Mouse (Mus musculus) midbrain, embryonic 16.5 days (tissue): ENCODE results near the gene Tcte2. TPM values are rescaled to one million over a fixed set of nuclear protein-coding genes. Genes with fewer than 3 reads are reported as not detected.
"Not testable (repeated sequence)": the region's sequence is repeated elsewhere in the genome, so short reads cannot be mapped to it uniquely, and the experiment has no call there.

ENCODE experiments used
- ATAC-seq: fragments of 200-750 bp; cut with Nextera tagmentation; 2 replicates; pipeline ENCODE4 v1.8.0; 2017; ENCODE audit warnings: moderate TSS enrichment
- H3K27ac ChIP-seq: fragments of 300-500 bp; sonication (generic); 2 replicates; pipeline ENCODE4 v1.5.1; 2014; ENCODE audit warnings: mild to moderate bottlenecking, low read length, mixed read lengths
- H3K27me3 ChIP-seq: fragments of 300-500 bp; sonication (generic); 2 replicates; pipeline ENCODE4 v1.6.1; 2014; ENCODE audit warnings: low read depth, low read length, mixed read lengths; ENCODE audit not compliant: control insufficient read depth, insufficient read depth
- H3K36me3 ChIP-seq: fragments of 300-500 bp; sonication (generic); 2 replicates; pipeline ENCODE4 v1.6.1; 2014; ENCODE audit warnings: mild to moderate bottlenecking, low read length, moderate library complexity, mixed read lengths; ENCODE audit not compliant: control insufficient read depth, insufficient read depth
- H3K4me1 ChIP-seq: fragments of 300-500 bp; sonication (generic); 2 replicates; pipeline ENCODE4 v1.6.1; 2014; ENCODE audit warnings: mild to moderate bottlenecking, low read length, mixed read lengths; ENCODE audit not compliant: control insufficient read depth, insufficient read depth
- H3K4me2 ChIP-seq: fragments of 300-500 bp; sonication (generic); 2 replicates; pipeline ENCODE4 v1.6.1; 2014; ENCODE audit warnings: mild to moderate bottlenecking, low read length, mixed read lengths
- H3K4me3 ChIP-seq: fragments of 300-500 bp; sonication (generic); 2 replicates; pipeline ENCODE4 v1.5.1; 2014; ENCODE audit warnings: low read depth, mild to moderate bottlenecking, low read length, moderate library complexity, mixed read lengths
- H3K9ac ChIP-seq: fragments of 300-500 bp; sonication (generic); 2 replicates; pipeline ENCODE4 v1.6.1; 2014; ENCODE audit warnings: low read depth, low read length, mixed read lengths
- H3K9me3 ChIP-seq: fragments of 300-500 bp; sonication (generic); replicated peaks from 2 replicates; pipeline ENCODE4 v1.6.1; 2014; ENCODE audit warnings: mild to moderate bottlenecking, low read length, mixed read lengths; ENCODE audit not compliant: control insufficient read depth, poor library complexity, severe bottlenecking
- WGBS: fragments of 180-500 bp; shearing (Covaris S2); extraction: QIAGEN DNeasy Blood & Tissue Kit; methylation state at CpG from one replicate; pipeline ENCODE4 v1.1.7; 2014; 5-methylcytosine and 5-hydroxymethylcytosine counted together
- polyA plus RNA-seq: library from polyadenylated mRNA; unstranded; fragments of >200 nt; fragmentation: Nextera tagmentation; extraction: Ambion mirVana; gene quantifications from 2 replicates; pipeline ENCODE4 v1.2.1, GENCODE M21; 2015

Tcte2 gene
- polyA plus RNA-seq, 1 experiment from 2014 or later = 15.5 TPM

DNA sequence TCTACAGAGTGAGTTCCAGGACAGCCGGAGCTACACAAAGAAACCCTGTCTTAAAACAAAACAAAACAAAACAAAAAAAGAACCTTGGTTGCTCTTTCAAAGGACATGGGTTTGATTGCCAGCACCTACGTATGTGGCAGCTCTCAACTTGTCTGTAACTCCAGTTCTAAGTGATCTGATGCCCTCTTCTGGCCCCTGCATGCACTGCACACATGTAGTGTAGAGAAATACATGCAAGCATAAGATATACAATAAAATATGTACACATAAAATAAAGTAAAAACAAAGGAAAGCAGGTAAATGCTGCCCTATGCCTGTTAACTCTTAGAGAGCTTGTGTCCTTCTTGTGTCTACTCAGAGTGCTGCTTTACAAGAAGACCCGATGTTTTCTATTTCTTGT, 7.6 kb upstream of the Tcte2 start:
- Histone ChIP-seq H3K9me3 (no peaks in the 10 kb centered on the region), H3K4me3 (no peak overlapping the region), H3K27ac (no peak overlapping the region), H3K4me1 (peaks cover 5% of the 10 kb centered on the region), H3K27me3 (no peaks in the 10 kb centered on the region), H3K4me2 (no peak overlapping the region), H3K36me3 (no peaks in the 10 kb centered on the region), H3K9ac (no peak overlapping the region)
- ATAC-seq = no peak
- 95% methylated on average over 3 of the region's 3 CpGs for WGBS

GRCm38 (mm10) chr17:13768531-13768930, 6.9 kb upstream of the Tcte2 start:
- peaks cover 7% of the 10 kb centered on the region for H3K4me1 ChIP-seq
- no peak overlapping the region for H3K4me2 ChIP-seq
- H3K9ac ChIP-seq = no peak overlapping the region
- no peak overlapping the region for H3K27ac ChIP-seq
- no peaks in the 10 kb centered on the region for H3K36me3 ChIP-seq
- H3K4me3 ChIP-seq = no peak overlapping the region
- no peaks in the 10 kb centered on the region for H3K9me3 ChIP-seq
- no peaks in the 10 kb centered on the region for H3K27me3 ChIP-seq
- WGBS = 96% methylated on average over 1 of the region's 1 CpGs
- ATAC-seq = no peak

GRCm38 (mm10) chr17:13764911-13765310, 3.3 kb upstream of the Tcte2 start:
- WGBS = 81% methylated on average over 2 of the region's 2 CpGs
- not testable (repeated sequence) for H3K9me3 ChIP-seq, H3K9ac ChIP-seq, H3K4me3 ChIP-seq, ATAC-seq, H3K27ac ChIP-seq, H3K27me3 ChIP-seq, H3K4me2 ChIP-seq, H3K36me3 ChIP-seq
- H3K4me1 ChIP-seq = peaks cover 19% of the 10 kb centered on the region

DNA sequence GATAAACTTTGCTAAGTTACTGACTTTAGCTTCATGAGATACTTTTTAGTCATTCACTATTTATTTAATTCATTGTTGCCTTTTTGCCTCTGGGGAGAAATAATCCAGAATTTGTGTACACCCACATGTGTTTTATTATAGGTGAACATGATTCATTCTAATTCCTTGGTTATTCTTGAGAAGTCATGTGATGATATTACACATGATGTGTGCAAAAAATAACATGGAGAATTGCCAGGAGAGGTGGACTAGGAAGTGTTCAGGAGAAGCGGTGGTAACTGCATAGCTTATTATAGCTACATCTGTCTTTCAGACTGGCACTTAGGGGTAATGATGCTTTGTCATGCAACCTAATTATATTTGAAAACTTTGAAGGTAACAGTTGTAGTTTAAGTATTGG, 2.2 kb upstream of the Tcte2 start:
- Histone ChIP-seq H3K27ac (no peak overlapping the region), H3K36me3 (no peaks in the 10 kb centered on the region), H3K4me3 (no peak overlapping the region), H3K4me1 (peaks cover 19% of the 10 kb centered on the region), H3K27me3 (no peaks in the 10 kb centered on the region), H3K4me2 (no peak overlapping the region), H3K9ac (no peak overlapping the region), H3K9me3 (no peaks in the 10 kb centered on the region)
- no peak for ATAC-seq
- WGBS = 78% methylated on average over 1 of the region's 1 CpGs

DNA sequence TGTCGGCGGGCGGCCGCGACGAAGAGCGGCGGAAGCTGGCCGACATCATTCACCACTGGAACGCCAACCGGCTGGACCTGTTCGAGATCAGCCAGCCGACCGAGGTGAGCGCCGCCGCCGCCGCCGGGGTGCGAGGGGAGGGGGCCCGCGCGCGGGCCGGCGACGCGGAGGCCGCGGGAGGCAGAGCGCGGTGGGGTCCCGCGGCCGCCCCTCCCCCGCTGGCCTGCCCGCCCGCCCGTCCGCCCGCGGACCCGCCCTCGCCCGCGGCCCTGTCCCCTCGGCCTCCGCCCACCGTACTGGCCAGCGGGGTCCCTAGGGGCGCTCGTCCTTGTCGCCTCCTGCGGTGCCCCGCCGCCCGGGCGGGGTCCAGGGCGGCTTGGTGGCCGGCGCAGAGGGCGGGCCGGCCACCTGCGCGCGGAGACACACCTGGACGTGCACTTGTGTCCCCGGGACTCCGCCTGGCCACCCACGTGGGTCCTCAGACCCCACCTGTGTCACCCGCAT, 898 bp downstream of the Tcte2 start:
- WGBS = 0% methylated on average over 45 of the region's 72 CpGs

GRCm38 (mm10) chr17:13759853-13760627, 1.6 kb downstream of the Tcte2 start, which contains the start of gene Afdn:
Afdn (plus strand) TSS chr17:13760539.
- Histone ChIP-seq H3K36me3 (no peaks in the 10 kb centered on the region), H3K27ac (peak within 1 kb of the TSS; percentile 98), H3K4me1 (peaks cover 35% of the 10 kb centered on the region), H3K4me2 (peak within 1 kb of the TSS; percentile 80), H3K27me3 (no peaks in the 10 kb centered on the region), H3K4me3 (peak within 1 kb of the TSS; percentile 76), H3K9me3 (no peaks in the 10 kb centered on the region), H3K9ac (peak within 1 kb of the TSS; percentile 93)
- WGBS = under 1% methylated on average over 62 of the region's 108 CpGs
- ATAC-seq = peak; percentile 89

More for the DNA sequence above, 898 bp downstream of the Tcte2 start:
- H3K27ac ChIP-seq = peak overlapping the region; percentile 98
- H3K4me1 ChIP-seq = peaks cover 35% of the 10 kb centered on the region
- no peaks in the 10 kb centered on the region for H3K27me3 ChIP-seq
- peak overlapping the region; percentile 80 for H3K4me2 ChIP-seq
- H3K4me3 ChIP-seq = peak overlapping the region; percentile 76
- peak overlapping the region; percentile 88 for H3K9ac ChIP-seq
- no peaks in the 10 kb centered on the region for H3K36me3 ChIP-seq
- H3K9me3 ChIP-seq = no peaks in the 10 kb centered on the region
- ATAC-seq = peak; percentile 33

DNA sequence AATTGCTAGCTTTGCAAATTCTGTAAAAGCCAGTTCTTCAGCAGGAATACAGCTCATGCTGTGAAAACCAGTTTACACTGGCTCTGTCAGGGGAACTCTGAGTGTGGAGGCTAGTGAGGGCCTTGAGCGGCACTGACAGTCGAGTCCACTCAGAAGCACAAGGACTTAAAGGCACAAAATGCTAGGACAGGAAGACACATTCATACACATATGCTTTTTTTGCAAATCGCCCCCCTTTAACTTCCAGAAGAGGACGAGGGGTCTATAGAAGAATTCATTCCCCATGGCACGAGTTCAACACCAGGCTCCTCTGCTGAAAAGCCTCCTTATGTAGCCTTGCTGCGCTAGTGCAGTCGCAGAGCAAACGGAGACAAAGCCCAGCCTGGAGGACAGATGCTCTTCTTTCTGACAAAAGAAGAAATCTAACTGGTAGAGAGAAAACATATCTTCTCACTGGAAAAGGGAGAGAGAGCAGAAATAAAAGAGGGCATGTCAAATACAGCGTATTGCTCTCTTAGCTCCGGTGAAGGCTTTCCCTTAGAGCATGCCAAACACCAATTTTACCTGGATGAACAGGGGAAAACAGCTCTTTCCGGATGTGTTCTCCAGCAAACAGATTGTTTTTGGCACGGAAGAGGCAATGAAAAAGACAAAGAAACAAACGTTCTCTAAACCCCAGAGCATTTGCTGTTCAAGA, 2.3 kb downstream of the Tcte2 start:
- H3K4me1 ChIP-seq = peaks cover 30% of the 10 kb centered on the region
- H3K36me3 ChIP-seq = no peaks in the 10 kb centered on the region
- peak overlapping the region; percentile 63 for H3K4me2 ChIP-seq
- peak overlapping the region; percentile 98 for H3K27ac ChIP-seq
- peak; percentile 19; the same call in 1 of the 2 replicates for ATAC-seq
- H3K9ac ChIP-seq = peak overlapping the region; percentile 93
- 1% methylated on average over 13 of the region's 13 CpGs for WGBS
- H3K4me3 ChIP-seq = peak overlapping the region; percentile 76
- no peaks in the 10 kb centered on the region for H3K27me3 ChIP-seq
- H3K9me3 ChIP-seq = no peaks in the 10 kb centered on the region

DNA sequence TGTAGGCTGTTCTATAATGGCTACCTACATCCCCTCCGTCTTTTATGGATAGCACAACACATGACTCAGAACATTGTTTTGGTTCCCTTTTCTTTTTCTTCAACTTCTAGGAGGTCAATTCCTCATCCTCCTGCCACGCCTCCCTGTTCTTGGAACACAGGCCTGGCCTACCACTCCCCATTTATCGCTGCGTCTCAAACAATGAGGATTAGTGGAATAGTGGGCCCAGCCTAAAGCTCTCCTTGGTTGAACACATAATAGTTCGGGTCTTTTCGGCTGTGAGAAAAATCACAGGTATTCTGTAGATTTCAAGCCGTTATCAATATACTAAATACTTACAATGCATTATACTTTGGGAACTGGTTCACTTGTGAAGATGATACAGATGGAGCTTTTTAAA, 3.0 kb downstream of the Tcte2 start:
- Histone ChIP-seq H3K4me2 (peak overlapping the region; percentile 63), H3K36me3 (no peaks in the 10 kb centered on the region), H3K27me3 (no peaks in the 10 kb centered on the region), H3K4me1 (peaks cover 28% of the 10 kb centered on the region), H3K27ac (peak overlapping the region; percentile 98), H3K4me3 (peak overlapping the region; percentile 76), H3K9ac (peak overlapping the region; percentile 93), H3K9me3 (no peaks in the 10 kb centered on the region)
- WGBS = 15% methylated on average over 7 of the region's 7 CpGs
- ATAC-seq = no peak

DNA sequence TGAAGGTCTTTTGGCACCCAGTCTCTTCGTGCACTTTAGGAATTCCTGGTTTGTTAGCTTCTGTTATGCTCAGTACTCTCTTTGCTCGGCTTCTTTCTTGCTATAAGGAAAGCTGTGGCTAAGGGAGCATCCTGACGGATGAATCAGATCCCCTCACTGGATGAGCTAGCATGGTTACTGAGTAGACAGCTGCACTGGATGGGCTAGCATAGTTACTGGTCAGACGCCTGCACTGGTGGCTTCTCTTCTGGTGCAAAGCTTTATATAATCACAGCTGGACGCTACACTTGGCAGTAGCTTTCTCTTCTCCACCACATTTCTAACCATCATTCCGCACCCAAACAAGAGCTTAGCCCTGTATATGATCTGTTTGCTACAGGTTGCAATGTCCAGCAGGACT, 6.7 kb downstream of the Tcte2 start:
- 76% methylated on average over 6 of the region's 6 CpGs for WGBS
- H3K36me3 ChIP-seq = no peaks in the 10 kb centered on the region
- no peak for ATAC-seq

More for the DNA sequence above, 6.7 kb downstream of the Tcte2 start:
- peaks cover 21% of the 10 kb centered on the region for H3K4me1 ChIP-seq
- no peak overlapping the region for H3K4me2 ChIP-seq
- H3K9me3 ChIP-seq = no peaks in the 10 kb centered on the region
- no peak overlapping the region for H3K9ac ChIP-seq
- no peak overlapping the region for H3K4me3 ChIP-seq
- H3K27ac ChIP-seq = no peak overlapping the region
- no peaks in the 10 kb centered on the region for H3K27me3 ChIP-seq
